Mouse (Mus musculus) neutrophil, adult 5-6 weeks (primary cell): Measurements from ENCODE around the gene Commd8. TPM values are rescaled to one million over a fixed set of nuclear protein-coding genes. Genes with fewer than 3 reads are reported as not detected.
"Not testable (repeated sequence)": the region's sequence is repeated elsewhere in the genome, so short reads cannot be mapped to it uniquely, and the experiment has no call there.

Experiments
- ATAC-seq: fragments of 151-379, 151-347 bp; 2 replicates; pipeline ENCODE4 v1.8.0; 2017; ENCODE audit warnings: mild to moderate bottlenecking, moderate TSS enrichment; ENCODE audit not compliant: insufficient number of reproducible peaks, poor library complexity, low FRiP score, severe bottlenecking; ENCODE audit errors: extremely low read depth
- total RNA-seq: library from RNA; stranded (forward); fragments of 200-1000 nt; gene quantifications from 2 replicates; pipeline ENCODE4 v1.2.3, GENCODE M21; 2017

Gene Commd8
- total RNA-seq, 1 experiment from 2014 or later = 71.8 TPM

DNA sequence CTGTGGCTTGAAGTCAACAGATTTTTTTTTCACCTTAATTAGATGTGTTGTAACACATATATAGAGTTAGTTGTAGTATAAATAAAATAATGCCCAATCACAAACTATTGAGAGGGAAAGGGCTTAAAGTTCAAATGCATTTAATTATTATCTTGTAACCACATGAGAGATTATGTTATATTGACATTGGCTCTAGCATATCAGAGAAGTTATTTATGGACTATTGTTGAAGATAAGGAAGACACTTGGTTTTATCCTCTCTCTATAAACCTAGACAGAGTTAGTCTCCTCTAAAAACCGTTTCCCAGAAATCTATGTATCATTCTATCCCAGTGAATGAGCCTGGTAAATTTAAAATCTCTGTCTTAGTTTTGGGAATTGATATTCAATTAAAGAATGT, 5.5 kb upstream of the Commd8 start:
- ATAC-seq = no peak

DNA sequence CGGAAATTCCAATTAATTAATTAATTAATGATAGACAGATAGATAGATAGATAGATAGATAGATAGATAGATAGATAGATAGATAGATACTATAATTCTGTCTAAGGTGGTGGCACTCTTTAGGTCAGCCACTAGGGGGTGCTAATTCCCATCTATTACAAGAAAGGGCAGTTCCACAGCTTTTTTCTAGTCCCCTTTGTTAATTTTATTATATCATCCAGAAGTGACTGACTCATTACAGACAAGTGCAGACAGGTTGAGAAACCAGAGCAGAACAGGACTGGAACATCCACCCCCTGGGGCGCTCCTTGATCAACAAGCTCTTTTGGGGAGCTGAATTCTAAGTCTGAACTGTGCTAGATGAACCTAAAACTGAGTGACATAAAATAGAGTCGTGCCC, 4.7 kb upstream of the Commd8 start:
- peak; percentile 63 for ATAC-seq

DNA sequence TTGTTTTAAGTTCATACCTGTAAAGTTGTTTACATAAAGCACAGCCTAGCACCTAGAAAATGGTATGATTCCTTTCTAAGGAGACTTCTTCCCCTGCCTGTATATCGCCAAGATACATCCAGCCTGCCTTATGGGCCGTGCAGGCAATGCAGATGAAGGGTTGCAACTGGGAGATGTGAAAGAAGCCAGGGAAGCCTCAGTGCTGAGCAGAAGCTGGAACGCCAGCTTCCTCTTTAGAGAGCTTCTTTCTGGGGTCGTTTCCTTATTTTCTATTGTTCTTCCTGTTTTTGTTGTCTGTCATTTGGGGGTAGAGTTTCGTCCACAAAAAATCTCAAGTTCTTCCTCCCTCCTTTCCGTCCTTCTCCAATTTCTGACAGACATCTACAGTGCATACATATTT, 2.1 kb upstream of the Commd8 start:
- ATAC-seq = peak; percentile 32; the same call in 1 of the 2 replicates

DNA sequence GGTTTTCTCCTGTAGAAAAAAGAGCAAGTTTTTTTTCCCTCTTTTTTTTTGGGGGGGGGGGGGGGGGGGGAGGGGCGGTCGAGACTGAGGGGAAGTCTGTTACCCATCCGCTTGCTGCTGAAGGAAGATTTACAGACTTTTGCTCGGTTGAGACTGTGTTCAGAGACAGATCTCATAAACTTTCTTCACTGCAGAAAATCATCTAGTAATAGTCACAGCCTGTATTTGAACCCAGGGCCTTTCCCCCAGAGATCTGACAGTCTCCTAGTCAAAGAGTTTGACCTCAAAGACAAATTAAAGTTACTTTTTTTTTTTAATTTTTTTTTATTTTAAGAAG, 264 bp upstream of the Commd8 start:
- no peak for ATAC-seq

DNA sequence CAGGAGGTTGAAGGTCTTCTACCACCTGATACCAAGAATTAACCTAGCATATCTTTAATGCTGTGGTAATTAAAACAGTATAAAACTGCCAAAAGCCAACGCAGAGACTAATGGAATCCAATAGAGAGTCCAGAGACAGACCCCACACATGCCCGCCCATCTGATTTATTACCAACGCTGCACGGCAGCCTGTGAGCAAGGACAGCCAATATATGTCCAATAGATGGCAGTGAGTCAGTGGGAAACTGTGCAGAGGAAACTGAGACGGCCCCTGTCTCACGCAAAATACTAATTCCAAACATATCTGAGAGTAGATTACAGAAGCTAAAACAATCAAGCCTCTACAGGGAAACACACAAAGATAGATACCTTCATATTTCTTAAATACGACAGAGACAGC, 3.6 kb downstream of the Commd8 start:
- no peak for ATAC-seq

DNA sequence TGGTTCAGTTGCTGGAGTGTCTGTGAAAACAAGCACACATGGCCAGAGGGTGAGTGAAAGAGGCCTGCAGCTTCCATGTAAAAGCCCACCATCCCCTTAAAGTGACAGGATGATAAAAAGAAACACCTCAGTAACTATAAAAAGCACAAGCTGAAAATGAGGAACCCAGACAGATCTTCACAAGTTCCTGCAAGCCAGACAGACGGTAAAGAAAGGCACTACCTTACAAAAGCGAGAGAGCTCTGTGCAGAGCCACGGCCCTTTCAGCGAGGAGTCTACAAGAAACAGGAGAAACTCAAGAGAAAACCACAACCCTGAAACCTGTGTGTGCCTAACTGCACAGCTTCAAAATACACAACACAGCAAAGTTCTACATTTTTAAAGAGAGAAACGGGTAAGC, 5.1 kb downstream of the Commd8 start:
- peak; percentile 42 for ATAC-seq

DNA sequence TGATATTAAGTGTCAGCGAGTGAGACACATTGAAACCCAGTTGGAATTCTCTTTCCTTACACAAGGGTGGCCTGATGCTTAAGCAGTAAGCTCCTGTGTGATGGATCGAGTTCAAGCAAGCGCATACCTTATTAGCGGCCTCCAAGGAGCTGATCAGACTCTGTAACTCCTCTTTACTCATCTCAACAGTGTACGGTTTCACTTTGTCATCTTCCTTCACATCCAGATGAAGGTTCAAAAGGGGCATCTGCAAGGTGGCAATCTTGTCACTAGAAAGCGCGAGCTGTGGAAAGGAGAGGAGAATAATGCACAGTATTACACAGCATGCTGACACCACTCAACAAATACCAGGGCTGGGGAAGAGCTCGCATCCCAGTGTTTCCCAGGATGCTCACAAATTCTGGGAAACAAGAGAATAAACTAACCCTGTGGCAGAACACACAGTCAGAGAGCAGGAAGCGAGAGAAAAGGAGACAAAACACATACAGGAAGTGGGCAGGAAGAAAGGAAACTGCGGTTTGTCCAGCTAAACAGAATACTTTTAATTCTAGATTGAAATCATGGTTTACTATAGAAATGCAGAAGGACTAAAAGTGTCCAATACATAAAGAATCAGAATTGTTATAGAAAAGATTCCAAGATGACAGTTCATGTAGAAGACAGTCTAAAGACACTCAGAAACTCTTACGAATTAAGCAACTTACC, 7.1 kb downstream of the Commd8 start:
- ATAC-seq = peak; percentile 35; the same call in 1 of the 2 replicates

DNA sequence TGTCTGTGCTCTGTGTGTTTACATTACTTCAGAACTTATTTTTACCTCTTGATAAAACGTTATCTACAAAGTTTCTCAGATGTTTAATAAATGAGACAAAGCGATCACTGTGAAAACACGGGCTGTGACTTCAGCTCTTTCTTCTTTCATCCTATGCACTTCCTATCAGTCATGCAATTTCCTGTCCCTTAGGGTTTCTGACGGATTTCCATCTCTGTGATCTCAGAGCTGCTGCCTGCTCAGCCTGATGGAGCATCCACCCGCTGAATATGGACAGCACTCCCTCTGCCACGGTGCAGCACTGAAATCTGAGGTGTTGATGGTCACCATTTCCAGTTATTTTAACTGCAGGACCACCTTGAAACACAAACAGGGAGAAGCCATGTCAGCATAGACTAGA, 8.5 kb downstream of the Commd8 start:
- no peak for ATAC-seq

DNA sequence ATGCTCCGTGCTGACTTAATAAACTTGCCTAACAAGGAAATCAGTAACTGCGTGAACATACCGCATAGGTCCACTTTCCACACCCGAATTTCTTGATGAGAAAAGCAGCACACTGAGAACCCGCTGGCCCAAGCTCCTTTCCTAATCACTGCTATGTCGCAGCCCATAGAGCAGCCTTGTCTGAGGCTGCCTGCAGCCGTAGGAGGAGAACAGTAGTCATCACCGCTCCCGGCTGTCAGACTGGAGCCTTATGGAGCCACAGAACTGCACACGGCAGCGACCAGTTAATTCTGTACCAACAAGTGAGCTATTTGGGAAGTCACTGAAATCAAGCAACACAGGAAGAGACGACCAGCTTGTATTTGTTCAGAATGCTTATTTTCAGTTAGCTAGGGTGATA, 9.3 kb downstream of the Commd8 start:
- ATAC-seq = no peak

DNA sequence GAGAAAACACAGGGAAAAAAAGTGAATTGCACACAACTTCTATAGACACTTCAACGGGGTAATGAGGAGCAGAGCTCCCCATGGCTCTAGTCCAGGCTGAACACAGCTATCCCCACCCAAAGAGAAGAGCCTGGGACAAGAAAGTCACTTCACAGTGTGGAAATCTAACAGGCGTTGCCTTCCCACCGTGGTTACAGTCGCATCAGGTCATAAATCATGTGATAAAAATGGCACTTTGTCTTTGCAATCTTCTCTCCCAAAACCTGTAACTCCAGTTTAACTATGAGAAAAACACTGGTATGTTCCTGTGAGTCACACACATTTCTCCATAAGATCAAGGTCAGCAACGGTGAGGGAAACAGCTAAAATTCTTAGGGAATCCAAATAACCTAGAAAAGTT, 11.4 kb downstream of the Commd8 start:
- ATAC-seq = no peak

DNA sequence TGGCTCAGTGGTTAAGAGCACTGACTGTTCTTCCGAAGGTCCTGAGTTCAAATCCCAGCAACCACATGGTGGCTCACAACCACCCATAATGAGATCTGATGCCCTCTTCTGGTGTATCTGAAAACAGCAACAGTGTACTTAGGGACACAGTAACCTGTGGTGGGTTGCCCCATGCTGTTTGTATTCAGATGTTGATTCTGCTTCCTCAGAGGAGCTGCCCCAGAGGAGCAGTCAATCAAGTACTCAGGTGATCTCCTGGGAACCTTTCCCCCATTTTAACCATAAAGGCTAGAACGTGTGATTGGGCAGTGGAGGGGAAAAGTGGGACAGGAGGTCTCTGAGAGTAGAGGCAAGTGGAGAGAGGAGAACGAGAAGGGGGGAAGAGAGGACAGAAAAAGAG, 12.3 kb downstream of the Commd8 start:
- not testable (repeated sequence) for ATAC-seq

DNA sequence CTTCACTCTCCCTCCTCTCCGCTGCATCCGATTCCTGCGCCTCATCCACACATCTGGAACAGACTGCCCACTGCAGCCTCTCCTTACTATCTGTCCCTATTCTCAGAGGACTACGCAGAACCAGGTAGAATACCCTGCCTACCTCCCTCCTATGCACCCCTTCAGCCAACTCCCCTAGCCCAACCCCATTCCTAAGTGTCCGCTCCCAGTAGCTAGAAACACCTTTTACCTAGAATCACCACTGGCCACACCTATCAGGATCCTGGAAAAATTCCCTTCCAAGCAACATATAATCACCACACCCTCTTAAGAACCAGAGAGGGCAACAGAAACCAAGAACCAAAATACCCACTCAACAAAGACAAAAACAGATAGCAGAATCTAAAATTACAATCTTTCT, 17.1 kb downstream of the Commd8 start:
- no peak for ATAC-seq

DNA sequence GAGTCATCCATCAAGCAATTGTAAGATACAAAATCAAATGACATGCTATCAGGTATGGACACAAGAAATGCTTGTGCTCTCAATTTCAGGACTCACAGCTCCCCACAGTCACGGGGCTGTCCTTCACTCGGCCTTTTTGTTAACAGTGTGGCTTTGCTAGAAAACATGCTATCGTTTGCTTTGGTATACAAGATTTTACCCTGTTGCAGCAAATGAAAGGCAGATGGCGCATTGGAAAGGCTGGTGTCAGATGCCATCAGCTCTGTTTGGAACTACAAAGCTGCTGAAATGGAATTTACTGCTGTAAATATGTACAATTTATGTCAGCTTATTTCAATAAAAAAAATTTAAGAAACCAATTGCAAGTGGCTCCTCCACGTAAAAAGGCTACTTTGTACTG, 19.3 kb downstream of the Commd8 start:
- no peak for ATAC-seq

DNA sequence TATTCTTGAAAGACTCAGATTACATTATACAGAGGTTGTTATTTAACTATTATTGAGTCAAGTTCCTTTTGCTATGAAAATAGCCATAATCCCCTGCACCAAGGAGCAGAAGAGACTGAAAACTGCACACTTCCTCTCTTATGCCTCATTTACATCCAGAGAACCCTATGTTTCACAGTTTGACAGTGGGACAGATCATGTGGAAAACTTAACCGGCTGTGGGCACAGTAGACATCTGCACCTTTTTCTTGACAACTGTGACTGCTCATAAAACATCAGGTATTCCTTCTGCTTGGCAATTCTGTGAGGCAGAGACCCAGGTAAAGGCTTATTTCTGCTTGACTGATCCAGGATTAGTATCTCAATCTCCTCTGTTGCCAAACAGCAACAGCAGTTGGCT, 28.4 kb downstream of the Commd8 start:
- no peak for ATAC-seq

DNA sequence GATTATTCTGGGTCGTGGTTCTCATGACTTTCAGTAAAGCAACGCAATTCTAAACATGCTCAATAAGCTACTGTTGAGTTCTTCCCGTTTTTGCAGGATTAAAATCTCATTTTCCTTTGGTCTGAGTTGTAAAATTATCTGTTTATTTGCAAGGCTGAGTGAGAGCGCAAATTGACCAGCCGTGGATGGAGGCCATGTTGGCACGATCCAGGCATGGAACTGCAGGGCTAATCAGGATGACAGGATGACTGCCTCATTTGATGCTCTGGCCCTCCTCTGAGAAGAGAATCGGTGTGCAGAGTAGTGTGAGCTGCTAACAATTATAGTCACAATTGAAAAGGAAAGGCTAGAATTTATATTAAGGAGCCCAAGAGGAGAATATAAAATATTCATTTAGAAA, 29.7 kb downstream of the Commd8 start:
- ATAC-seq = no peak

DNA sequence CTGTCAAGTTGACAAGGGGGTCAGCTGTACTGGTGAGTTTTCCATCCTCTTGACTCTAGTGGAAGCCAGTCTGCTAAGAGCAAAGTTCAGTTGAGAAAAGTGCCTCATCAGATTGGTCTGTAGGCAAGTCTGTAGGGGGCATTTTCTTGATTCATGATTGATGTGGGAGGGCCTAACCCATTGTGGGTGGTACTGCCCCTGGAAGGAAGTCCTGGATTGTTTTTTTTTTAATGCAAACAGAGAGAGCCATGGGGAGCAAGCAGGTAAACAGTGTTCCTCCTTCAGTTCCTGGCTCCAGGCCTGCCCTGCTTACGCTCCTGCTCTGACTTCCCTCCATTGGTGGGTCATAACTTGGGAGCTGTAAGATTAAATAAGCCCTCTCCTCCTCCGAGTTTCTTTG, 34.1 kb downstream of the Commd8 start:
- ATAC-seq = no peak

DNA sequence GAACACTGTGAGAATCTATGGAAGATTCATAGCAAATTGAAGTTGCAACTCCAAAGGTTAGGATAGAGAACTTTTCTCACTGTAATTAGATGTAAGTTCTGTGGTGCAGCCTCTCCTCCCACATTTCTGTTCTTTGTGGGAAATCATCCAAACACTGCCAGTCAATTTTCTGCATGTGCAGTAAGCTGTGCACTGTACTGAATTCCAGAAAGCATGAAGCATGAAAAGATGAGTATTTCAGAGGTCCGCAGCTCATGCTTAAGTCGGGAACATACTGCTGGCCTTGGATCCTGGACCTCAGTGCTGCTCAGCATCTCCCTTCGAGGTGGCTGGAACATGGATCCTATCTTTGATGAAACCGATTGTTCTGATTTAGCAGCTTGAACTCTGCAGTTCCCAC, 41.3 kb downstream of the Commd8 start:
- ATAC-seq = no peak

DNA sequence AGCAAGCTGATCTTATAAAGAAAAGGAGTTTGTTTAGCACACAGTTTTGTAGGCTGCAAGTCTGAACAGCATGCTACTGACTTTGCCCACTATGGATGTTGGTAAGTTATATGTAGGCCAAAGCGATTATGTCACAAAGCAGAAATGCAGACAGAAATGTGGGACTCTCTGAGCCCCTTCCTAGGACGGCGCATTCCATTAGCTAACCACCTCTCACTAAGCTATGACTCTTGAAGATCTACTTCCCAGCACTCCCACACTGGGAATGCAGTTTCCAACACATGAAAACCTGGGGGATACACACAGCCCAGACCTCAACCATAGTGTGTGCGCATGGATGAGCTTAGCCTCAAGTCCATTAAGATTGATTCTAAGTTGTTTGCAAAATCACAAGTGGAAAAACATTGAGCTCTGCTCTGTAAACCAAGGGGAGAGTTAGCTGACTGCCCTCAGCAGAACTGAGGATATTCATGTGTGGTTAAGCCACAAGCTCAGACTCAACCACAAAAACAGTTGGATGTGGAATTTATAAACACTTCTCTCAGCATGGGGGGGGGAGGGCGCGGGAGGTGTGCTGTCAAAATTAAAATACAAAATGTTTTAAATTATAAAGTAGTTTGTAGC, 45.5 kb downstream of the Commd8 start:
- ATAC-seq = no peak
